Mouse (Mus musculus): ENCODE measurements around the gene Nwd2.

DNA sequence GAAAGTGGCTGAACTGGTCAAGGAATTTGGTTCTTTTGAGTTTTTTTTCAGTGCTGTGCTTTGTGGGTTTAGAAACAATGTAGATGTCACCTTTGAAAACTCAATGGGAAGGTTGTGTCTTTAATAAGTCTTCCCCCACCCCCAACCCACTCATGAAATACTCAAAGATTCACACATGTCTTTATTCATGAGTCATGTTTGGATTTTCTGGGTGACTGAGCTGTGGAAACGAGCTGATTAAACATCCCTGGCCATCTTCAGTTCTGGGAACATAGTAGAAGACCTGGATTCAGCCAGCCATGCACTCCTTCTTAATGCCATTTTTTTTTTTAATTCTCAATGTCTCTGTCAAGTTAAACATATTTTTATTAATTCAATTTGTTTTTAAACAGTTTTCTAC is 124.7 kb downstream of the Nwd2 start:
- TF ChIP-seq CTCF (IDR thresholded peaks at IDR 0.05; ENCODE audit: low read depth, low read length) = no peak
- TF ChIP-seq GATA1 (IDR thresholded peaks at IDR 0.05; ENCODE audit: borderline replicate concordance, low read length) = no peak
- no peak for TF ChIP-seq POLR2AphosphoS5 (IDR thresholded peaks at IDR 0.05; ENCODE audit: insufficient replicate concordance, low read depth, low read length)
- TF ChIP-seq TAL1 (conservative IDR thresholded peaks at IDR 0.05; ENCODE audit: low read depth, low read length) = no peak
